Mouse (Mus musculus): ENCODE measurements around the gene Ufd1. TPM values are rescaled to one million over a fixed set of nuclear protein-coding genes. Genes with fewer than 3 reads are reported as not detected.

The Ufd1 gene
- polyA plus RNA-seq, 1 experiment from 2014 or later = 82.1 TPM

GRCm38 (mm10) chr16:18795223-18795899 lies 16.2 kb upstream of the Ufd1 start:
- peaks cover 13% of the 10 kb centered on the region for H3K36me3 ChIP-seq (replicated peaks; ENCODE audit: control insufficient read depth, insufficient read depth, low read depth, low read length)
- no peak overlapping the region for H3K4me2 ChIP-seq (ENCODE audit: low read depth, low read length)
- no peak for ATAC-seq (replicated peaks; ENCODE audit: insufficient number of reproducible peaks, low FRiP score, low TSS enrichment, low read depth)
- H3K27me3 ChIP-seq (ENCODE audit: control insufficient read depth, insufficient read depth, low read length) = no peaks in the 10 kb centered on the region
- no peak for DNase-seq (ENCODE audit: low spot score)
- no peaks in the 10 kb centered on the region for H3K4me1 ChIP-seq (ENCODE audit: control insufficient read depth, insufficient read depth, low read length)
- H3K9ac ChIP-seq (replicated peaks; ENCODE audit: low read length) = no peak overlapping the region
- no peak overlapping the region for H3K27ac ChIP-seq (replicated peaks; ENCODE audit: low read depth, low read length)
- no peak overlapping the region for H3K4me3 ChIP-seq (ENCODE audit: low read depth, low read length)
- H3K9me3 ChIP-seq (replicated peaks; ENCODE audit: control insufficient read depth, low read length) = no peaks in the 10 kb centered on the region
- 90% methylated on average over 11 of the region's 11 CpGs for WGBS

DNA sequence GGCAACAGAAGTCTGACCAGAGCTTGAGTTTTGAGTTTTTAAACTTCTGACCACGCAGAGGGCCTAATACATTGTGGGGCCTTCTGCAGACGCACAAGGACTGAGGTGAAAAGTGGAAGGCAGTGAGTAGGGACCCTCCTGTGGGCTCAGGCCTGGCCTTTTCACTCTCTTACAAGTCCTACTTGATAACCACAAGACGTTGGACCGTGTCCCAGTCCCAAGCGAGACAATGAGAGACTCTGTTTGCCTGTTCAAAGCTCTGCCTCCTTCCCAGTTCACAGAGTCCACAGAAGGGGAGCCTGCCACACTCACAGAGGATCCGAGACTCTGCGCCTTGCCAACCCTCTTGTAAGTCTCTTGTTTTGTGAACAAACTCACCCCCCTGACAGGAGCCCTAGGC lies 14.9 kb upstream of the Ufd1 start:
- no peaks in the 10 kb centered on the region for H3K9me3 ChIP-seq (replicated peaks; ENCODE audit: control insufficient read depth, low read length)
- 89% methylated on average over 7 of the region's 7 CpGs for WGBS
- H3K9ac ChIP-seq (replicated peaks; ENCODE audit: low read length) = no peak overlapping the region
- DNase-seq (ENCODE audit: low spot score) = no peak
- ATAC-seq (replicated peaks; ENCODE audit: insufficient number of reproducible peaks, low FRiP score, low TSS enrichment, low read depth) = no peak
- H3K4me3 ChIP-seq (ENCODE audit: low read depth, low read length) = no peak overlapping the region
- H3K27ac ChIP-seq (replicated peaks; ENCODE audit: low read depth, low read length) = no peak overlapping the region
- H3K36me3 ChIP-seq (replicated peaks; ENCODE audit: control insufficient read depth, insufficient read depth, low read depth, low read length) = peaks cover 10% of the 10 kb centered on the region
- no peaks in the 10 kb centered on the region for H3K27me3 ChIP-seq (ENCODE audit: control insufficient read depth, insufficient read depth, low read length)
- no peak overlapping the region for H3K4me2 ChIP-seq (ENCODE audit: low read depth, low read length)
- H3K4me1 ChIP-seq (ENCODE audit: control insufficient read depth, insufficient read depth, low read length) = no peaks in the 10 kb centered on the region

DNA sequence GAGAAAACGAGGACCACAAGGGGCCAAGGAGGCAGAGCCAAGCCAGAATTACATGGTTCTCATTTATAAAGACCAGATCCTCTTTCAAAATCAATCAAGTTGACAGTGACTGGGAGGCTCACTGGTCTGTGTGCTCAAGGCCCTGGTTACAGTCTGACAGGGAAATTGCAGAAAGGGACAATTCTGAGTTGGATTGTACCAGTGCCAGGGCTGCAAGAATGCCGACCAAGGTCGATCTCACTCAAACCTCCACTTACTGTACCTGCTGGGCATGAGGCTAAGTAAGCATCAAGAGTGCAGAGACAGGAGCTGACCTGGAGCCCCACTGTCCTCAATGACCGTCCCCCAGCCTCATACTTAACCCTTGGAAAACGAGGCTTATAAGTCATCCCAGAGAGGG lies 13.4 kb upstream of the Ufd1 start:
- WGBS = 88% methylated on average over 5 of the region's 5 CpGs
- Histone ChIP-seq H3K9me3 (replicated peaks; ENCODE audit: control insufficient read depth, low read length) (no peaks in the 10 kb centered on the region), H3K4me3 (ENCODE audit: low read depth, low read length) (no peak overlapping the region), H3K36me3 (replicated peaks; ENCODE audit: control insufficient read depth, insufficient read depth, low read depth, low read length) (peaks cover 7% of the 10 kb centered on the region), H3K27ac (replicated peaks; ENCODE audit: low read depth, low read length) (no peak overlapping the region), H3K4me2 (ENCODE audit: low read depth, low read length) (no peak overlapping the region), H3K4me1 (ENCODE audit: control insufficient read depth, insufficient read depth, low read length) (no peaks in the 10 kb centered on the region), H3K9ac (replicated peaks; ENCODE audit: low read length) (no peak overlapping the region), H3K27me3 (ENCODE audit: control insufficient read depth, insufficient read depth, low read length) (no peaks in the 10 kb centered on the region)
- DNase-seq (ENCODE audit: low spot score) (no peak), ATAC-seq (replicated peaks; ENCODE audit: insufficient number of reproducible peaks, low FRiP score, low TSS enrichment, low read depth) (no peak)

DNA sequence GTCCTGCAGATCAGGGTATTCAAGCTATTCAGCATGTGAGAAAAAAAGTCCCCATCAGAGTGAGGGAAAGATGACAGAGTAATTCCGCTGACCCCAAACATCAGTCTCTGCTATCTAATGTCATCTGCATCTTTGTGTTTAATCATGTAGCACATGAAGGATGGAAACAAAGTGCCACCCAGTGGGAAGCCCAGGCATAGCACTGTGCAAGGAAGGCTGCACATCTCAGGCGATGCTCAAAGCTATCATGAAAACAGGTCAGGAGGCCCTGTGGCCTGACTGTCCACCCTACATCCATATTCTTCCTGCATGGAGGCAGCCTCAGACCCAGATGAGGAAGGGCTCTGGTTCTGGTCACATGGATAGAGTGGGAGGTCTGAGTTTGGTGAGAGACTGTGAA lies 12.7 kb upstream of the Ufd1 start:
- peak; percentile 63 for ATAC-seq (replicated peaks; ENCODE audit: insufficient number of reproducible peaks, low FRiP score, low TSS enrichment, low read depth)

GRCm38 (mm10) chr16:18805746-18806145 lies 5.8 kb upstream of the Ufd1 start:
- ATAC-seq (replicated peaks; ENCODE audit: insufficient number of reproducible peaks, low FRiP score, low TSS enrichment, low read depth) (no peak), DNase-seq (ENCODE audit: low spot score) (no peak)
- Histone ChIP-seq H3K4me1 (ENCODE audit: control insufficient read depth, insufficient read depth, low read length) (no peaks in the 10 kb centered on the region), H3K4me3 (ENCODE audit: low read depth, low read length) (no peak overlapping the region), H3K36me3 (replicated peaks; ENCODE audit: control insufficient read depth, insufficient read depth, low read depth, low read length) (peaks cover 7% of the 10 kb centered on the region), H3K9me3 (replicated peaks; ENCODE audit: control insufficient read depth, low read length) (no peaks in the 10 kb centered on the region), H3K9ac (replicated peaks; ENCODE audit: low read length) (no peak overlapping the region), H3K27me3 (ENCODE audit: control insufficient read depth, insufficient read depth, low read length) (no peaks in the 10 kb centered on the region), H3K27ac (replicated peaks; ENCODE audit: low read depth, low read length) (no peak overlapping the region), H3K4me2 (ENCODE audit: low read depth, low read length) (no peak overlapping the region)
- WGBS = 93% methylated on average over 2 of the region's 2 CpGs

More for the DNA sequence above, 12.7 kb upstream of the Ufd1 start:
- no peak overlapping the region for H3K4me2 ChIP-seq (ENCODE audit: low read depth, low read length)
- WGBS = 77% methylated on average over 2 of the region's 2 CpGs
- DNase-seq (ENCODE audit: low spot score) = peak; percentile 43
- no peak overlapping the region for H3K9ac ChIP-seq (replicated peaks; ENCODE audit: low read length)
- H3K4me3 ChIP-seq (ENCODE audit: low read depth, low read length) = no peak overlapping the region
- no peaks in the 10 kb centered on the region for H3K9me3 ChIP-seq (replicated peaks; ENCODE audit: control insufficient read depth, low read length)
- no peaks in the 10 kb centered on the region for H3K27me3 ChIP-seq (ENCODE audit: control insufficient read depth, insufficient read depth, low read length)
- no peaks in the 10 kb centered on the region for H3K4me1 ChIP-seq (ENCODE audit: control insufficient read depth, insufficient read depth, low read length)
- peaks cover 4% of the 10 kb centered on the region for H3K36me3 ChIP-seq (replicated peaks; ENCODE audit: control insufficient read depth, insufficient read depth, low read depth, low read length)
- H3K27ac ChIP-seq (replicated peaks; ENCODE audit: low read depth, low read length) = no peak overlapping the region

- H3K9ac ChIP-seq (replicated peaks; ENCODE audit: low read length) = no peak overlapping the region
- H3K27ac ChIP-seq (replicated peaks; ENCODE audit: low read depth, low read length) = no peak overlapping the region
- no peak overlapping the region for H3K4me3 ChIP-seq (ENCODE audit: low read depth, low read length)
- no peaks in the 10 kb centered on the region for H3K4me1 ChIP-seq (ENCODE audit: control insufficient read depth, insufficient read depth, low read length)
- DNase-seq (ENCODE audit: low spot score) (no peak), ATAC-seq (replicated peaks; ENCODE audit: insufficient number of reproducible peaks, low FRiP score, low TSS enrichment, low read depth) (no peak)
- H3K4me2 ChIP-seq (ENCODE audit: low read depth, low read length) = no peak overlapping the region
- 94% methylated on average over 5 of the region's 5 CpGs for WGBS
- peaks cover 7% of the 10 kb centered on the region for H3K36me3 ChIP-seq (replicated peaks; ENCODE audit: control insufficient read depth, insufficient read depth, low read depth, low read length)
- no peaks in the 10 kb centered on the region for H3K9me3 ChIP-seq (replicated peaks; ENCODE audit: control insufficient read depth, low read length)
- H3K27me3 ChIP-seq (ENCODE audit: control insufficient read depth, insufficient read depth, low read length) = no peaks in the 10 kb centered on the region
These were observed 2.6 kb upstream of the Ufd1 start for GRCm38 (mm10) chr16:18809001-18809400.

- H3K27ac ChIP-seq (replicated peaks; ENCODE audit: low read depth, low read length) = no peak overlapping the region
- peak overlapping the region; percentile 68 for H3K9ac ChIP-seq (replicated peaks; ENCODE audit: low read length)
- no peaks in the 10 kb centered on the region; the same call in 1 of the 2 replicates for H3K36me3 ChIP-seq (replicated peaks; ENCODE audit: control insufficient read depth, insufficient read depth, low read depth, low read length)
- WGBS = 9% methylated on average over 5 of the region's 5 CpGs
- H3K4me3 ChIP-seq (ENCODE audit: low read depth, low read length) = peak overlapping the region; percentile 67
- H3K9me3 ChIP-seq (replicated peaks; ENCODE audit: control insufficient read depth, low read length) = no peaks in the 10 kb centered on the region
- no peaks in the 10 kb centered on the region for H3K4me1 ChIP-seq (ENCODE audit: control insufficient read depth, insufficient read depth, low read length)
- H3K27me3 ChIP-seq (ENCODE audit: control insufficient read depth, insufficient read depth, low read length) = no peaks in the 10 kb centered on the region
- ATAC-seq (replicated peaks; ENCODE audit: insufficient number of reproducible peaks, low FRiP score, low TSS enrichment, low read depth) (no peak; the same call in 1 of the 2 replicates), DNase-seq (ENCODE audit: low spot score) (no peak)
- H3K4me2 ChIP-seq (ENCODE audit: low read depth, low read length) = peak overlapping the region; percentile 81
These were observed 547 bp upstream of the Ufd1 start for GRCm38 (mm10) chr16:18811032-18811431.

DNA sequence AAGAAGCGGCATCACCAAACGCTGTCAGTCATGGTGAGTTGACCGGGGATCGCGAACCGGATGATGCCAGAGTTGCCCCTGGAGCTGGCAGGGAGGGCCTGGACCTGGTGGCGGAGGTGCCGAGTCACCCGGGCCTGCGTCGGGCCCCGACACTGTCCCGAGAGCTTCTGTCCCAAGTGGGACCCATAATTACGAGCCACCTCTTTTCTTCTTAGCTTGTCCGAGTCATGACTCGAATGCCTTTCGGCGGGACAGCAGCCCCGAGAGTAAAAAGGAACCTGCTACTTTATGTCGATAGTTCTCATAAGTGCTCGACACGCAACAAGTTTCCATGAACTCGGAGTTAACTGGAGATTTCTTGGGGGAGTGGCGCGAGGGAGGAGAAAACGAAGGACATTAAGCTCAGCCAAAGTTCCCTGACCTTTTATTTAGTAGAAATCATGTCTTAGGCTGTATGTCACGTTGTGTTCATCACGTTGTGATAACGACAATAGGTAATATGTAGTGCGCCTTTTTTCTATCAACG lies 869 bp downstream of the Ufd1 start:
- WGBS = 1% methylated on average over 31 of the region's 31 CpGs
- no peaks in the 10 kb centered on the region for H3K27me3 ChIP-seq (ENCODE audit: control insufficient read depth, insufficient read depth, low read length)
- no peaks in the 10 kb centered on the region for H3K9me3 ChIP-seq (replicated peaks; ENCODE audit: control insufficient read depth, low read length)
- H3K36me3 ChIP-seq (replicated peaks; ENCODE audit: control insufficient read depth, insufficient read depth, low read depth, low read length) = no peaks in the 10 kb centered on the region
- no peak overlapping the region for H3K27ac ChIP-seq (replicated peaks; ENCODE audit: low read depth, low read length)
- H3K4me3 ChIP-seq (ENCODE audit: low read depth, low read length) = peak overlapping the region; percentile 67
- peak overlapping the region; percentile 73 for H3K9ac ChIP-seq (replicated peaks; ENCODE audit: low read length)
- H3K4me2 ChIP-seq (ENCODE audit: low read depth, low read length) = peak overlapping the region; percentile 50
- DNase-seq (ENCODE audit: low spot score) (no peak), ATAC-seq (replicated peaks; ENCODE audit: insufficient number of reproducible peaks, low FRiP score, low TSS enrichment, low read depth) (peak; percentile 25; the same call in 1 of the 2 replicates)
- no peaks in the 10 kb centered on the region for H3K4me1 ChIP-seq (ENCODE audit: control insufficient read depth, insufficient read depth, low read length)

Measured in embryonic facial prominence, embryonic 11.5 days (tissue).